Mouse (Mus musculus) skeletal muscle tissue, adult 2 months (tissue): Measurements from ENCODE around the gene Klhdc8b.

Experiments used
- DNase-seq: peaks from one replicate; pipeline ENCODE4 v3.0.0-alpha.2; 2012; ENCODE audit warnings: low read depth, low spot score

The Klhdc8b gene

DNA sequence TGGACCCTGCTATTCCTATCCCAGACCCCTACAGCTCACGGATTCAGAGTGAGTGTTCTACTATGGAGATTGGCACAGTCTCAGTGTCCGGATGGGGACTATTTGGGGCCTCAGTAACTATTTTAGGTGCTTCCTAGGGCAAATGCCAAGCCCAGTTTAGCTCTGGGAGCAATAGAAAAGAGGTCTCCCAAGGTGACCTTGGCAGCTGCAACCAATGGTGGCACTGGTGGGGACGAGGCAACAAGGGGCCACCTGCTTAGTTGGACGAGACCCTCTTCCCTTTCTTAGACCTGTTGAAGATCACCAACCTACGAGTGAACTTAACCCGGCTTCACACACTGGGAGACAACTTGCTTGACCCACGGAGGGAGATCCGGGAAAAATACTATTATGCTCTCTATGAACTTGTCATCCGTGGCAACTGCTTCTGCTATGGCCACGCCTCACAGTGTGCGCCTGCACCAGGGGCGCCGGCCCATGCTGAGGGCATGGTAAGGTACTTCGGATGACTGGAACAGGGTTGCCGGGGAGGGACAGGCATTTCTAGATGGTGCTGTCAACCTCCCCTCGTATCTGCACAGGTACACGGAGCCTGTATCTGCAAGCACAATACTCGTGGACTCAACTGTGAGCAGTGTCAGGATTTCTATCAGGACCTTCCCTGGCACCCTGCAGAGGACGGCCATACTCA, 20.3 kb upstream of the Klhdc8b start:
- no peak for DNase-seq

DNA sequence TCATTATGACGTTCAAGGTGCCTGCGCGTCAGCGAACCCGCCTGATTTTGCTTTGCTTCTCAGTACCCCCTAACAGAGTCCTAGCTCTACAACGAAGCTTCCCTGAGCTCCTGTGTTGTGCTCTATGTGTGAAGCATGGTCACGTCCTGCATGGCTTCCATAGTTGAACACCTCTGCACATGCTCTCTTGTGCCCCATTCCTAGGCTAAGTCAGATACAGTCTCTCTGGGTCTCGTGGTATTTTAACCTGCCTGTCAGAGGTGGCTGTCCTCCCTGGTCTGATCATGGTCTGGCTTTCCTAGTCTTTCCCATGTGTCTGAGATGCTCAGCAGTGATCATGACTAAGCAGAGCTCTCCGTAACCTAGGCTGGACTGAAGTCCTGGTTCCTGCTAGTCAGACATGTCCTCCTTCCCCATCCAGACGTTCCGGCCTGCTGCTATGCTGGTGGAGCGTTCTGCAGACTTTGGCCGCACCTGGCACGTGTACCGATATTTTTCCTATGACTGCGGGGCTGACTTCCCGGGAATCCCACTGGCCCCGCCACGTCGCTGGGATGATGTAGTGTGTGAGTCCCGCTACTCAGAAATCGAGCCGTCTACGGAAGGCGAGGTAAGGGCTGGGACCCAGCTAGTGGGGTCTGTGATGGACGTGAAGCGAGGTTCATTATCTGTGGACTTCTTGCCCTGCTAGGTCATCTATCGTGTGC, 19.6 kb upstream of the Klhdc8b start:
- DNase-seq: no peak

DNA sequence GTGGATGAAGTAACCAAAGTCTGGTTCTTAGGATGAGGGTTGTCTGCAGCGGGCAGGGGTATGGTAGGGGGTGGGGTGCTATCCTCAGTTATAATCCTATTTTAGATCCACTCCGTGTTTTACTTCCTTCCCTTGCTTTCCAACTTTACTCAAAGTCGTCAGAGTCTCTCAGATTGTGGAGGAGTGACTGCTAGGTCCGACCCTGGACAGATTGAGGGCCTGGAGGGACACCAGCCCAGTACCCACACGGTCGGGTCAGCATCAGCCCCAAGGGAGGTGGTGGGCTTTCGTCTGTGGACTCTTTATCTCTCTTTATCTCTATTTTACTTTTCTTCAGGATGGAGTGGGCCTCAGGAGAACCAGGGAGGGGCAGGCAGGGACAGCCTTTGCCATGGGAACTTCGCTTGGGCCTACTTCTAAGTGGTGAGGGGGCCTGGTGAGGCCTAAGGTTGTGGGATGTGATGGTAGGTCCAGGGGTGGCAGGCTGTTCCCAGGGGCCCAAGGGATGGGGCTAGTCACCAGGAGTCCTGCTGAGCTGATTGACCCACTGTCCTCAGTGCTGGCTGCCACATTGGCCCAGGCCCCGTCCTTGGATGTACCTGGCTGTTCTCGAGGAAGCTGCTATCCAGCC, 18.5 kb upstream of the Klhdc8b start, which contains the start of gene Lamb2:
Lamb2 (plus strand) TSS at position 16 of the 631 bp plus-strand sequence.
- DNase-seq: peak; percentile 72

DNA sequence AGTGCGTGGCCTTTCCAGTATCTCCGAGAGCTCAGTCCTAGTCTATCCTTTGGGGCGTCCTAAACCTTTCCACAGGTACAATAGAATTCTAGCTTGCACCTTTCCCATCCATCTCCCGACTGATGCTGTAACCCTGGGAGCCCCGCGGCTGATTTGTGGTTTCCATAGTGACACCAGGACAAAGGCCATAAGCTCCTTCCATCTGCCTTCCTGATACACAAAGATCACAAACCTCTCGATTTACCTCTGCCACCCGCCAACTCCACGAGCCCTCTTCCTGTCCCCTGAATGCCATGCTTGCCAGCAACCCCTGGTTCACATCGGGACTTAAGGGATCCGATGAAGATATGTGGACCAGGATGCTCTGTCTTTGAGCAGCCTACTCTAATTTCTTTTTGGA, 17.9 kb upstream of the Klhdc8b start:
- DNase-seq: no peak

DNA sequence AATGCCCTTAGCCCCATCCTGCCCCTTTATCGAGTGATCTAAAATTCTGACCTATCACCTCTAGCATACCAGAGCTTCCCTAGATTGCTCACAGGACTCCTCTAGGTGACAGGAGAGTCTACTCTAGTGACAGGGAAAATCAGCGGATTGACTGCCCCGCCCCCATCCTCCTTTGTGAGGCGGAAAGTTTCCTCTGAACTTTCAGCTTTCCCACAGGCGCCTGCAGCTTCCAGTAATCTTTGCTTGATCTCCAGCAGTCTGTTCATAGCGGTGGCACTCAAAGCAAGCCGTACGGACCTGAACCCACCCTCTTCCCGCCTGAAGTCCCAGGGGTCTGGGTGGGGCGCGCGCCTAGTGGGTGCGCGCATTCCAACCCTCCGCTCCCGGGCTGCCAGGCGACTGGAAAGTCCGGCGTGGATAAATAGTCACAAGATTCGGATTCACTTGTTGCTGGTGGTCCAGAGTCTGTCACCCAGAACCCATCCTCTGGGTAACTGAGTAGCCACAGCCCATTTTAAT, 17.3 kb upstream of the Klhdc8b start:
- peak; percentile 78 for DNase-seq

DNA sequence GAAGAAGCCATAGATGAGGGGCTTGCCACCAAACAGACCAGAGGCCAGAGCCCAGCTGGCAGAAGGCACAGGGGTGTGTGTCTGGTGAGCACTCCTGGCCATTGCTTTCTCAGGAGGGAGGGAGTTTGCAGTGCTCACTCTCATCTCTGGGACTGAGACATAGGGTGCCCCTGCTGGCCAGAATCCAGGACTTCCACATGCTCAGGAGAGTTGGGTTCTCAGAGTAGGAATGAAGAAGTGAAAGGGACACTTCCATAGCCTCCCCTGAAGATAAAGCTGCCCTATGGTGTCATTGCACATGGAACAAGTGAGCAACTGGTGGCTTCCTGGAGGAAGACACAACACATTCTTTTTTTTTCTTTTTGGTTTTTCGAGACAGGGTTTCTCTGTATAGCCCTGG, 13.1 kb upstream of the Klhdc8b start:
- DNase-seq: no peak

DNA sequence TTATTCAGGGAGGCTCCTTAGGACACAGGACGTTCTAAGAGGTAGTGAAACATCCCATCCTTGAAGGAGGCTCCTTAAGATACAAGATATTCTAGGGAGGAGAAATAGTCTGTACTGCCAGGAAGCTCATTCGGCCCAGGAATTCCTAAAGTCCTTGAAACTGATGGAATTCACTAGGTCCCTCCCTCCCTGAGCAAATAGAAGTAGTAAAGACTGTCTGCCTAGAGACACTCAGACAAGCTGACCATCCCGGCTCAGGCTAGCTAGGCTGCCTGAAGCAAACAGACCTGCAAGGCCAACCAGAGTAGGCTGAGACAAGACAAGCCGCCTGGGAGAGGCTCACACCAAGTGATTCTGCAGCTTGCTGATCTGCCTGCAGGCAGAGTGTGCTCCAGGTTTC, 8.5 kb upstream of the Klhdc8b start:
- DNase-seq: no peak

DNA sequence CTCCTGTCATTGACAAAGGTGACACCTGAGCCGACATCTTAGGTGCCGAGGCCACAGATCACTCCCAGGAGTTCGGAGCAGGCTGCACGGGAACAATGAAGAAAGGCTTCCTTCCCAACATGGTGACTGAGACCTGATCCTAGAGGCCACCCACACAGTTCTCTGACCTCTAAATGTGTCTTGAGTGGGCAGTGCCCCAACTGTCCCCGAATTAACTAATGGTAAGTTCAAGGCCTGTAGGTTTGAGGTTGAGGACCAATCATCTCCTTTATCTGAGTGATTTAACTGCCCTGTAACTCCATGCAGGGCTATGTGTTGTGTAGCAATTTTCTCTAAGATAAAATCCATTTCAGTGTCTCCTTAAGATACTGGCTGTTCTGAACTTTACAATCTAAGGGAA, 8.0 kb upstream of the Klhdc8b start:
- no peak for DNase-seq

DNA sequence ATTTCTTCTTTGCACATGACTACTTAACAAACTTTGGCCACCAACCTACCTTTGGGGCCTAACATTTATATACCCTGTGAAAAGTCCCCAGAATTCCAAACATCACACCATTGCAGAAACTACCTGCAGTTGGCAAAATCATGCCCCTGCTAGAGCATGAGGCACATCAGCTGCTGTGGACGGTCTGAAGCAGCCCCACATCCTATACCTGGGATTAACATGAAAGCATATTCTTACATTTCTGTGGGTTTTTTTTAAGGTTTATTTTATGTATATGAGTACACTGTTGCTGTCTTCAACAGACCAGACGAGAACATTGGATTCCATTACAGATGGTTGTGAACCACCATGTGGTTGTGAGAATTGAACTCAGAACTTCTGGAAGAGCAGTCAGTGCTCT, 4.8 kb upstream of the Klhdc8b start:
- DNase-seq: no peak

DNA sequence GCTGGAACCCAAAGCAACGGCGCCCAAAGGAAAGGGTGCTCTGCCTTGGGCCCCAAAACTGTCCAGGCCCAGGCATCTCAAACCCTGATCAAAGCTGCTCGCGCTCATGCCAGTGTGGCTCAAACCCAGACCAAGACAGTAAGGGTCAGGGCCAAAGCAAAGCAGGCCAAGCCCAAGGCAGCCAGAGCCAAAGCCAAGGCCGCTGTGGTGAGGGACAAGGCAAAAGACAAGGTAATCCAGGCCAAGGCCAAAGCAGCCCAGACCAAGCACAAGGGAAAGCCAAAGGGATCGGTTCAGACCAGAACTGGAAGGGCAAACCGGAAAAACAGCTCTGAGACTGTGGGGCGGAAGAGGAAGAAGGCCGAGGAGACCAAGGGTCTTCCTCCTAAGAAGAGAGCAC, 2.3 kb upstream of the Klhdc8b start:
- no peak for DNase-seq

DNA sequence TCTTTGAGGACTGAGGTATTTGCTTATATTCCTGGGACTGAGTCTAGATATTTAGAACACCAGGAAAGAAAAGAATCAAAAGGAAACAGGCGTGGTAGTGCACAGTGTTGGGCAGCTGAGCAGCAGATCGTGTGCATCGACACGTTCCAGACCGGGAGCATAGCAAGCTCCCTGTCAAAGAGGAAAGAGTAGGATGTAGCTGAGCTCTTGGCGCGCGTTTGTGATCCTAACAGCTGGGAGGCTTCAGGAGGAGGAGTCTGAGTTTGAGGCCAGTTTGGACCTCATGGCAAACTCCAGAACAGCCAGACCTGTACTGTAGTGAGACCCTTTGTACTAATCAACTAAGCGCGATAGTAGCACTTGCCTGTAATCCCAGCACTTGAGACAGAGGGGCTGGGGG, 811 bp upstream of the Klhdc8b start:
- no peak for DNase-seq

DNA sequence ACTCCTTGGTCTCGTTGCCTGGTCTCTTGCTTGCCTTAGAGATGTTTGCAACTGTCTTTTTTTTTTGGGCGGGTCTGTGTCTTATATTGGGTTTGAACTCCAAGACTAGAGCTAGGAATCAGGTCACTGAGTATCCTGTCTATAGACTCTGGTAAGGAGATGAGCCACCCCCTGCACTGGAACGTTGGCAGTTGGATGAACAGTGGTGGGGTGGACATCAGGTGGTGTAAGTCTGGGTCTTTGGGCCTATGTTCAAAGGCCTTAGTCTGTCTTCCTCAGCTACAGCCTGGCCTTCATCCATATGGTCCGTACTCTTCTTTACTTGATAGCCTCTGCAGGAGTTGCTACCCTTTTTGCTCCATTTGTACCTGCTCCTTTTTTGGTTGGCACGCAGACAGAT, 294 bp upstream of the Klhdc8b start:
- no peak for DNase-seq

DNA sequence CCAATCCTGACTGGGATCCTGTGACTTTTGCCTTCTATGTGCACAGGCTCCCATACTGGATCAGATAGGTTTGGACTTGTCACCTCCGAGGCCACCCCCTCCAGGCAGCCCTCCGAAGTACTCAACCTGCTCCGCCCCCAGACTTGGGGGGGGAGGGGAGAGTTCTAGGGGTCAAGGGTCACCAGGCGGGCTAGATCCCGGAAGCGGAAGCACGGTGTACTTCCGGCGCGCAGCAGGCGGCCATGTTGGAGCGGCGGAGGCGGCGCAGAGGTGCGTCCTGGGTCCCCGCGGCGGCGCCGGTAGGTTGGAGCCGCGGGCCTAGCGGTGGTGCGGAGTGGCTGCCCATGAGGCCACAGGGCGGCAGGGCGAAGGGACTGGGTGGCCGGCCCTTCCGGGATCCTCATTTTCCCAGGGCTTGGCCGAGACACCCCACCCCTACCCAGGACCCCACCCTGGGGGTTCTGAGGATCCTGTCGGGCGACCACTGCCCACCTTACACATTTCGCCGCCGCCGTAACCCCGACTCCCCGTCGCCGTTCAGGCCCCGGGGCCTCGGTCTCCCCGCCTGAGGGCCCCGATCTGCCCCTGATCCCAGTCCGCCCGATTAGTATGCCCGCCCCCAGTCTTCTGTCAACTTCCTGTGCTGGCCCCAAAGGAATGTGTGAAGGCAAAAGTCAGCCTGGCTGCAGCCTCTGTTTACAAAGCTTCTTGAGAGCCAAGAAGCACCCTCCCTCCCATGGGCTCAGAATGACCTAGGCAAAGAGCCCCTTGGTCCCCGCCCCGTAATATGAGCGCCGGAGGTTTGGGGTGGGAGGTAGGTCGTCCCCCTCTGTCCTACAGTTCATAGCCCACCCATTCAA, 832 bp downstream of the Klhdc8b start, which contains the start of gene Ccdc71:
Ccdc71 (plus strand) TSS at position 209 of the 860 bp plus-strand sequence.
- DNase-seq: peak; percentile 81

DNA sequence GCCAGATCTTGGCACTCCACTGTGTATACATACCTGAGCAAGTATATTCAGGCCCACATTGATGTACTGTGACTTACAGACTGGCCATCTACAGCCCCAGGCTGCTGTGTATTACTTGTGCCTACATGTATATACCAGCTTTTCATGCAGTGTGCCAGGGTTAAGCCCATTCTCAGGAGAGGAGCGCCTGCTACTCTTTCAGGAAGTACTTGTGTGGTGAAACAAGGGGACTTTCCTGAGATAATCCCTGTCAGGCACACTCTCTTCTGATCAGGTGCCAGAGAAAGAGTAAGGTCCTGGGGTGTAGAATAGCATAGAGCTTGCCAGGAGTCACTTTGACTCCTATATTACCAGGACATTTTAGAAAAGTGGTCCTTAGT, 1.5 kb downstream of the Klhdc8b start:
- no peak for DNase-seq

DNA sequence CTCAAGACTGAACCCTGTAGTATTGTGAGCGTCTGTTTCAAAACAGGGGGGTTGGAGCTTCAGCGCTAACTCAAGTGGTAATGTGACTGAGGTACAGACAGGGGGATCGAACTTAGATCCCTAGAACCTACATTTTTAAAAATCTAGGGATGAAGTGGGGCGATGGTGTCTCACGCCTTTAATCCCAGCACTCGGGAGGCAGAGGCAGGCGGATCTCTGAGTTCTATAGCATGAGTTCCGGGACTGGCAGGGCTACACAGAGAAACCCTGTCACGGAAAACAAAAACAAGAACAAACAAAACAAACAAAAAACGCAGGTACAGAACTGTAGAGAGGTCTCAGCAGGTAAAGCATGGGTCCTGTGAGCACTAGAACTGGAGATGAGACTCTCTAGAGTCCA, 4.4 kb downstream of the Klhdc8b start:
- DNase-seq: no peak

DNA sequence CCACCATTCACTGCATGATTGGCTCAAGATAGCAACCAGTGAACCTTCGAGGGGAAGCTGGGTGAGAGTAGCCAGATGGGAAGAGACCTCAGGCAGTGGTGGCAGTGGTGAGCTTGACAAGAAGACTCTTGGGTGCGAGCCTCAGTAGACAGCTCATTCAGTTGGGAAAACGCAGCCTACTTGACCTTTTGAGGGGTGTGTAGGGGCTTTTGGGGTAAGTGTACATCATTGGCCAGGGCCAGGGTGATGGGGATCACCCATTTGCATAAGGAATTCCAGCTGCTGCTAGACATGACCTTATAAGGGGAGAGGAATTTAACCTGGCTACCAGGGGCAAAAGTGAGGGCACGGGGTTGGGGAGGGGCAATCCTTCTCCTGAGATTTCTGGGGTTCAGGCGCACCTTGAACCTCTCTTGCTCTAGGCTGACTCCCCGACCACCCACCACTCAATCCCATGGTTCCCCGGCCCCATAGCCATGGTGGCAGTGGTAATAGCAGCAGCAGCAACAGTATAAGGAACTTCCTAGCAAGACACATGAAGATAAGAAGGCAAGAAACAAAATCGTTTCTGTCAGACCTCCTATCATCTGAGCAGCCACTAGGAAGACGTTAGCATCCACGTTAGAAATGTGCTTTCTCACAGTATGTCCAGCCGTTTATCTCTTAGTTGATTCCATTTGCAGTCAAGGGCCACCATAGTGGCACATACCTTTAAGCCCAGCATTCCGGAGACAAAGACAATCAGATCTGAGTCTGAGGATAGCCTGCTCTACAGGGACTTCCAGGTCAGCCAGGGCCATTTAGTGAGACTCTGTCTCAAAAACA, 5.4 kb downstream of the Klhdc8b start:
- DNase-seq: no peak

DNA sequence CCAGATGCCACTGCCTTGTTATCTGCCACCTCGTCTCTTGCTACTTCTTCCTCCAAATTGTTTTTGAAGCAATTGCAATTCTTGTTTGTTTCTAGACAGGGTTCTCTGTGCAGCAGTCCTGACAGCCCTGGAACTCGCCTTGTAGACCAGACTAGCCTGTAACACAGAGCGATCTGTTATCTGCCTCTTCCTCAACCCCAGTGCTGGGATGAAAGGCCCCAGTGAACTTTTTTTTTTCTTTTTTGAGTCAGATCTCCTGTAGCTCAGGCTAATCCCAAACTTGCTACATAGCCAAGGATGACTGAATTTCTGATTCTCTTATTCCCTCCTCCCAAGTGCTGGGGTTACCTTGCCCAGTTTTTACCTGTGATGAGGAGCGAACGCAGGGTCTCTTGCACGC, 7.0 kb downstream of the Klhdc8b start:
- no peak for DNase-seq

DNA sequence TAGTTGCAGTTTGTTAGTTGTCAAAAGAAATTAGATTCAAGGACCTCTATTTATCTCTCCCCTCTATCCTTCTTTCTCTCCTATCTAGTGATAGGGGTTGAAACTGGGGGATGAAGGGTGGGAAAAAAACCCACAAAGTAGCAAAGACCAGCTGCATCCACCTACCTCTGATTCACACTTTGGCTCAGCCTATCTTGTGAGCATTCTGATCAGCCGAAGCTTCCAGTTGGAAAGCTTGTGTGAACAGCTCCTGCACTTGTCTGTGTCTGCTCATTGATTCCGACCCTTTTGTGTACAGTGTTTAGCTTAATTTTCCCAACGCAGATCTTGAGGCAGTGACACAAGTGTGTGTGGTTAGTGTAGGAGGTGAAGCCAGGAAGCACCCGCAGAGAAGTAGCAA, 7.9 kb downstream of the Klhdc8b start:
- DNase-seq: no peak

DNA sequence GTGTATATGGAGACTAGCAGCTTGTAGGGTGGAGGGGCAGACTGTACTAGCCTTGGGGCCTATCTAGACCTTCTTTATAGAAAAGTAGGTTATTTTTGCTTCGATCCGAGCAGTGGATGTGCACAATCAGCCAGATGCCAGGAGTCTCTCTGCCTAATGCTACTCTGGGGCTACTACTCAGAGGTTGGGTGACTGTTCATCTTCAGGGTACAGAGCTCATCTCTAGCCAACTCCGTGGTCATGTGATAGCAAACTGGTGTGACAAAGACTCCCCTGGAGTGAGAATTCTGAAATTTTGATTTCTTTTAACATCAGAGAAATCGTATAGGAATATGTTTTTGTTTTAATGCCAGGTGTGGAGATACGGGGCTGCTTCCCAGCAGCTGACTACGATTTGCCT, 8.5 kb downstream of the Klhdc8b start:
- no peak for DNase-seq

DNA sequence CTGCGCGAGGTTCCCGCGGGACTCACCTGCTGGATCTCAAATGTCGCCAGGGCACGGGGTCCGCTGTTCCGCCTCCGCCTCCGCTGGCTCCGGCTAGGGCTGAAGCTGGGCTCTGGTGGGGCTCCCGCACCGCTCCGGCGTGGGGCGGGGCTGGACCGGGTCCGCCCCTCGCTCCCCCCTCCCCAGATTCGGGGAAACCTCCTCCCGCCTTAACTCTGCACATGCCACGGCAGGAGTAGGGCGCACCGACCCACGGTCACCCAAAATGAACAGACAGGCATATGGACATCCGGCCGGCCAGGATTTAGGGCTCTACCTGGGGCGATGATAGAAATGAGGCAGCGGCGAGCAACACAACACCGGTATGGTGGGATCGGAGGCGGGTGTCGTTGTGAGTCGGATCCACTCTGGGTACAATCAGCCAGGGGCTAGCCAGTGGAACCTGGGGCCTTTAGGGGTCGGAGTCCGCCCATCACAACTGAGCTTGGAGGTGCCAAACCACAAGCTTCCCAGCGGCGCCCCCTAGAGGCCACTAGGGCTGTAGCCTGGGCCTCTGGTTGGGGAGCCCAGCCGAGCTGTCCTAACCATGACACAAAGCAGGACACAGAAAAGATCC, 9.0 kb downstream of the Klhdc8b start:
- DNase-seq: peak; percentile 71
